Mouse (Mus musculus): ENCODE measurements at regions not wholly inside any gene's neighbourhood (a gene's known extent, or its start where the extent isn't known, plus 50 kb on each side); places are given as distances from the start of the nearest gene placed in this dataset.

GRCm38 (mm10) chr14:67139674-67140073, 1130.7 kb upstream of the Gulo start:
- no peak for DNase-seq (ENCODE audit: low spot score in 2 of 2)

GRCm38 (mm10) chr14:67139152-67139551, 1130.1 kb upstream of the Gulo start:
- no peak for DNase-seq (ENCODE audit: low spot score in 2 of 2)

- DNase-seq (ENCODE audit: low spot score in 2 of 2): no peak
Measured at GRCm38 (mm10) chr14:67136141-67136498, 1127.1 kb upstream of the Gulo start.

GRCm38 (mm10) chr14:67135221-67136140, 1126.5 kb upstream of the Gulo start:
- DNase-seq (ENCODE audit: low spot score in 2 of 2): peak; percentile 76 to 82

- no peak for DNase-seq (ENCODE audit: low spot score in 2 of 2)
Measured at GRCm38 (mm10) chr14:67133221-67133620, 1124.2 kb upstream of the Gulo start.

- no peak for DNase-seq (ENCODE audit: low spot score in 2 of 2)
Measured at GRCm38 (mm10) chr14:67127118-67127517, 1118.1 kb upstream of the Gulo start.

GRCm38 (mm10) chr14:67126254-67126653, 1117.2 kb upstream of the Gulo start:
- no peak for DNase-seq (ENCODE audit: low spot score in 2 of 2)

GRCm38 (mm10) chr14:67123300-67123699, 1114.3 kb upstream of the Gulo start:
- no peak for DNase-seq (ENCODE audit: low spot score in 2 of 2)
